Mouse (Mus musculus) hindbrain, postnatal 0 days (tissue): ENCODE measurements at regions not wholly inside any gene's neighbourhood (a gene's known extent, or its start where the extent isn't known, plus 50 kb on each side); places are given as distances from the start of the nearest gene placed in this dataset.

Experiments
- ATAC-seq: fragments of 200-750 bp; cut with Nextera tagmentation; 2 replicates; pipeline ENCODE4 v1.8.0; 2017; ENCODE audit warnings: mild to moderate bottlenecking, moderate TSS enrichment, moderate library complexity
- DNase-seq: peaks from one replicate; pipeline ENCODE4 v3.0.0-alpha.2; 2015; ENCODE audit warnings: low spot score
- H3K27ac ChIP-seq: fragments of 300-500 bp; sonication (generic); 2 replicates; pipeline ENCODE4 v1.5.1; 2014; ENCODE audit warnings: mild to moderate bottlenecking
- H3K27me3 ChIP-seq: fragments of 300-500 bp; sonication (generic); 2 replicates; pipeline ENCODE4 v1.6.1; 2014; ENCODE audit warnings: low read length, mixed read lengths; ENCODE audit not compliant: insufficient read depth
- H3K36me3 ChIP-seq: fragments of 300-500 bp; sonication (generic); 2 replicates; pipeline ENCODE4 v1.6.1; 2014; ENCODE audit warnings: low read length, mixed read lengths; ENCODE audit not compliant: insufficient read depth
- H3K4me1 ChIP-seq: fragments of 300-500 bp; sonication (generic); 2 replicates; pipeline ENCODE4 v1.6.1; 2014; ENCODE audit warnings: antibody characterized with exemption, low read length, mixed read lengths; ENCODE audit not compliant: insufficient read depth
- H3K4me2 ChIP-seq: fragments of 300-500 bp; sonication (generic); 2 replicates; pipeline ENCODE4 v1.6.1; 2014; ENCODE audit warnings: low read depth, mild to moderate bottlenecking, low read length, moderate library complexity, mixed read lengths
- H3K4me3 ChIP-seq: fragments of 300-500 bp; sonication (generic); 2 replicates; pipeline ENCODE4 v1.5.1; 2014; ENCODE audit warnings: low read length
- H3K9ac ChIP-seq: fragments of 300-500 bp; sonication (generic); replicated peaks from 2 replicates; pipeline ENCODE4 v1.6.1; 2014; ENCODE audit warnings: mild to moderate bottlenecking, low read length, moderate library complexity, mixed read lengths
- H3K9me3 ChIP-seq: fragments of 300-500 bp; sonication (generic); 2 replicates; pipeline ENCODE4 v1.6.1; 2016; ENCODE audit warnings: low read length, mixed read lengths
- CTCF ChIP-seq: IDR thresholded peaks from 2 replicates; pipeline ENCODE4 v1.5.1; 2016; ENCODE audit warnings: antibody characterized with exemption, control low read depth, low read depth
- WGBS: fragments of 180-500 bp; shearing (Covaris S2); extraction: QIAGEN DNeasy Blood & Tissue Kit; methylation state at CpG from one replicate; pipeline ENCODE4 v1.1.7; 2014; 5-methylcytosine and 5-hydroxymethylcytosine counted together

- H3K9me3 ChIP-seq, result no peaks in the 10 kb centered on the region
- no peaks in the 10 kb centered on the region for H3K36me3 ChIP-seq
- no peak overlapping the region for H3K4me3 ChIP-seq
- TF ChIP-seq CTCF, result no peak
- DNase-seq, result no peak
- WGBS, result 17% methylated on average over 3 of the region's 3 CpGs
- no peak overlapping the region for H3K9ac ChIP-seq
- no peaks in the 10 kb centered on the region for H3K4me1 ChIP-seq
- H3K4me2 ChIP-seq, result no peak overlapping the region
- H3K27ac ChIP-seq, result no peak overlapping the region
- ATAC-seq, result no peak
- no peaks in the 10 kb centered on the region for H3K27me3 ChIP-seq
Measured at GRCm38 (mm10) chr8:74820716-74821115, 52.3 kb upstream of the Isx start.

- DNase-seq (no peak), ATAC-seq (no peak)
- Histone ChIP-seq H3K9ac (no peak overlapping the region), H3K36me3 (no peaks in the 10 kb centered on the region), H3K4me2 (no peak overlapping the region), H3K27ac (no peak overlapping the region), H3K4me1 (peaks cover 4% of the 10 kb centered on the region; the same call in 1 of the 2 replicates), H3K9me3 (no peaks in the 10 kb centered on the region), H3K27me3 (no peaks in the 10 kb centered on the region), H3K4me3 (no peak overlapping the region)
- TF ChIP-seq CTCF, result no peak
Measured at GRCm38 (mm10) chr8:74822288-74822687, 50.7 kb upstream of the Isx start.
